Mouse (Mus musculus) CD4-positive naive resting alpha-beta T cell, adult 57 days (primary cell): ENCODE measurements around the gene Olfr1440. TPM values are rescaled to one million over a fixed set of nuclear protein-coding genes. Genes with fewer than 3 reads are reported as not detected.

ENCODE experiments used
- total RNA-seq: library from RNA; stranded (reverse); gene quantifications from one replicate; pipeline ENCODE4 v1.2.4, GENCODE M21; 2023

The Olfr1440 gene
- not detected for total RNA-seq

GRCm38 (mm10) chr19:12386979-12387378, at the start of gene Olfr1440:
TSS of gene Olfr1440 (plus strand) at chr19:12387279.

GRCm38 (mm10) chr19:12417361-12417760, 30.3 kb downstream of the Olfr1440 start, which contains the start of gene Olfr1441:
TSS of gene Olfr1441 (plus strand) at chr19:12417433.

GRCm38 (mm10) chr19:12427605-12428004, 40.5 kb downstream of the Olfr1440 start, which contains the start of gene Pfpl:
TSS of gene Pfpl (plus strand) at chr19:12427905.

Other genes with a start within 250 kb of the Olfr1440 start
- not detected for gene Olfr1555-ps1, start 217.2 kb upstream of the Olfr1440 start, total RNA-seq
- not detected for gene Olfr1431, start 186.6 kb upstream of the Olfr1440 start, total RNA-seq
- gene Olfr1432, start 154.7 kb upstream of the Olfr1440 start, total RNA-seq, result not detected
- gene Olfr262, start 145.6 kb upstream of the Olfr1440 start, total RNA-seq, result not detected
- not detected for gene Olfr235, start 126.2 kb upstream of the Olfr1440 start, total RNA-seq
- not detected for gene Olfr1434, start 107.4 kb upstream of the Olfr1440 start, total RNA-seq
- gene Olfr1436, start 88.1 kb upstream of the Olfr1440 start, total RNA-seq, result not detected
- not detected for gene Olfr1437, start 62.2 kb upstream of the Olfr1440 start, total RNA-seq
- gene Olfr1438-ps1, start 51.4 kb upstream of the Olfr1440 start, total RNA-seq, result not detected
- not detected for gene Olfr1441, start 30.2 kb downstream of the Olfr1440 start, total RNA-seq
- not detected for gene Pfpl, start 40.6 kb downstream of the Olfr1440 start, total RNA-seq
- gene Mpeg1, start 73.5 kb downstream of the Olfr1440 start, total RNA-seq, result 13.4 TPM
- 3.3 TPM for gene Dtx4, start 114.2 kb downstream of the Olfr1440 start, total RNA-seq
- 15.0 TPM for gene Fam111a, start 158.5 kb downstream of the Olfr1440 start, total RNA-seq
- gene Gm4952, start 212.7 kb downstream of the Olfr1440 start, total RNA-seq, result not detected
- gene Glyat, start 246.0 kb downstream of the Olfr1440 start, total RNA-seq, result not detected